In the genomic region with DNA sequence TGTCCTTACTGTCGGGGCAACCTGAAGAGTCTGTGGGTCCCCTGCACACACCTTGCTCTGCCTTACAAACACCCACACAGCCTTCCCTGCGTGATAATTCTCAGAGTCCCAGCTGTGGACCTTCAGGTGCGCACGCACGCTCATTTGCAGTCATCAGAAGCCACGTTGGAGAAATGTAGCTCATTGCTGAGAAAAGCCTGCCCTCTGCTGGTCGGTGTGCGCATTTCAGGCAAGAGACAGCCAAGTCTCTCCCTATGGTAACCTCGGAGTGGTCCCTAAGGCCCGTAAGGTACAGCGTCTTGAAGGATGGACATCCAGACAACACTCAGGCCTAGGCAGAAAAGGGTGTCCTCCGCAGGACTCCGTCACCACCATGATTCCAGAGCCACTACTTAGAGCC, we compare ENCODE assay signal across 8 mouse cellular contexts. TPM values are rescaled to one million over a fixed set of nuclear protein-coding genes. Genes with fewer than 3 reads are reported as not detected.
A peak's percentile ranks its signal among the peaks of the same experiment; 100 is the strongest.
DNase-seq lines count a peak whose midpoint lies in the region; ATAC-seq and TF ChIP-seq lines count a peak whose summit lies in the region.

No protein-coding gene starts in this region.

- ATAC-seq in kidney, embryonic 14.5 days (ENCODE audit: low FRiP score, low TSS enrichment): no peak
- 0 out of 2 replicates have a peak, but pooled peaks have one; percentile 36 for ATAC-seq in forebrain, embryonic 11.5 days (replicated peaks; ENCODE audit: low FRiP score)
- peak; percentile 75 for ATAC-seq in hindbrain, embryonic 16.5 days
- ATAC-seq in midbrain, embryonic 16.5 days: peak; percentile 21; the same call in 1 of the 2 replicates
- no peak for ATAC-seq in stomach, postnatal 0 days (ENCODE audit: low FRiP score, low TSS enrichment)

- H3K27me3 ChIP-seq in kidney, embryonic 14.5 days (ENCODE audit: control insufficient read depth, insufficient read depth, low read length): no peaks in the 10 kb centered on the region
- H3K27me3 ChIP-seq in forebrain, embryonic 11.5 days (ENCODE audit: control insufficient read depth, insufficient read depth, low read length): no peaks in the 10 kb centered on the region
- H3K27me3 ChIP-seq in hindbrain, embryonic 16.5 days (replicated peaks; ENCODE audit: control insufficient read depth, insufficient read depth, low read length): no peaks in the 10 kb centered on the region
- 0 out of 2 replicates have a peak, but pooled peaks cover 4% of the 10 kb centered on the region for H3K27me3 ChIP-seq in midbrain, embryonic 16.5 days (ENCODE audit: control insufficient read depth, insufficient read depth, low read depth, low read length)
- no peaks in the 10 kb centered on the region for H3K27me3 ChIP-seq in stomach, postnatal 0 days (ENCODE audit: control insufficient read depth, insufficient read depth, low read length)

- H3K4me2 ChIP-seq in kidney, embryonic 14.5 days (replicated peaks; ENCODE audit: low read depth, low read length): no peak overlapping the region
- no peak overlapping the region for H3K4me2 ChIP-seq in forebrain, embryonic 11.5 days (ENCODE audit: low read depth, low read length, severe bottlenecking)
- peak overlapping the region; percentile 23 for H3K4me2 ChIP-seq in hindbrain, embryonic 16.5 days (ENCODE audit: low read length)
- peak overlapping the region; percentile 24; the same call in 1 of the 2 replicates for H3K4me2 ChIP-seq in midbrain, embryonic 16.5 days (ENCODE audit: low read length)
- H3K4me2 ChIP-seq in stomach, postnatal 0 days (replicated peaks; ENCODE audit: low read depth): no peak overlapping the region

- H3K27ac ChIP-seq in kidney, embryonic 14.5 days (ENCODE audit: low read depth, low read length): no peak overlapping the region
- H3K27ac ChIP-seq in forebrain, embryonic 11.5 days (ENCODE audit: low read depth, low read length): no peak overlapping the region
- H3K27ac ChIP-seq in hindbrain, embryonic 16.5 days (ENCODE audit: low read depth, low read length): no peak overlapping the region
- no peak overlapping the region for H3K27ac ChIP-seq in midbrain, embryonic 16.5 days (ENCODE audit: low read length)
- no peak overlapping the region for H3K27ac ChIP-seq in stomach, postnatal 0 days (replicated peaks)

- H3K9ac ChIP-seq in kidney, embryonic 14.5 days (ENCODE audit: low read depth, low read length): no peak overlapping the region
- no peak overlapping the region for H3K9ac ChIP-seq in forebrain, embryonic 11.5 days (ENCODE audit: low read length)
- no peak overlapping the region; the same call in 1 of the 2 replicates for H3K9ac ChIP-seq in hindbrain, embryonic 16.5 days (ENCODE audit: low read depth, low read length)
- no peak overlapping the region for H3K9ac ChIP-seq in midbrain, embryonic 16.5 days (ENCODE audit: low read depth, low read length)
- no peak overlapping the region for H3K9ac ChIP-seq in stomach, postnatal 0 days (ENCODE audit: low read length)

- H3K4me3 ChIP-seq in kidney, embryonic 14.5 days (ENCODE audit: low read length): no peak overlapping the region
- no peak overlapping the region for H3K4me3 ChIP-seq in forebrain, embryonic 11.5 days (ENCODE audit: low read depth, low read length)
- H3K4me3 ChIP-seq in hindbrain, embryonic 16.5 days (ENCODE audit: low read length): no peak overlapping the region
- H3K4me3 ChIP-seq in midbrain, embryonic 16.5 days (ENCODE audit: low read depth, low read length): no peak overlapping the region
- H3K4me3 ChIP-seq in stomach, postnatal 0 days (ENCODE audit: low read depth, low read length): no peak overlapping the region

- H3K4me1 ChIP-seq in kidney, embryonic 14.5 days (ENCODE audit: control insufficient read depth, insufficient read depth, low read length): no peaks in the 10 kb centered on the region
- H3K4me1 ChIP-seq in forebrain, embryonic 11.5 days (replicated peaks; ENCODE audit: control insufficient read depth, insufficient read depth, low read length): no peaks in the 10 kb centered on the region
- H3K4me1 ChIP-seq in hindbrain, embryonic 16.5 days (ENCODE audit: control insufficient read depth, insufficient read depth, low read depth, low read length): no peaks in the 10 kb centered on the region; the same call in 1 of the 2 replicates
- no peaks in the 10 kb centered on the region; the same call in 1 of the 2 replicates for H3K4me1 ChIP-seq in midbrain, embryonic 16.5 days (ENCODE audit: control insufficient read depth, insufficient read depth, low read length)
- no peaks in the 10 kb centered on the region for H3K4me1 ChIP-seq in stomach, postnatal 0 days (replicated peaks; ENCODE audit: control insufficient read depth, insufficient read depth)

- no peak for TF ChIP-seq EP300 in stomach, postnatal 0 days (optimal IDR thresholded peaks at IDR 0.05)

- DNase-seq in kidney, adult 11 months: peak; percentile 40
- DNase-seq in c-Kit-negative CD71-positive TER-119-positive erythroid progenitor cells, embryonic 14.5 days (ENCODE audit: low read depth, low spot score): peak; percentile 16
- peak; percentile 88 for DNase-seq in forebrain, embryonic 11.5 days (ENCODE audit: low spot score)
- peak; percentile 85 to 88 for DNase-seq in left cerebral cortex, postnatal 14 days (ENCODE audit: low spot score in 2 of 2)
- DNase-seq in stomach, postnatal 0 days (ENCODE audit: low spot score): peak; percentile 70

- peak; percentile 87 for TF ChIP-seq CTCF in stomach, postnatal 0 days (IDR thresholded peaks at IDR 0.05; ENCODE audit: low read depth)

- no peaks in the 10 kb centered on the region for H3K36me3 ChIP-seq in kidney, embryonic 14.5 days (ENCODE audit: control insufficient read depth, insufficient read depth, low read length)
- no peaks in the 10 kb centered on the region for H3K36me3 ChIP-seq in forebrain, embryonic 11.5 days (ENCODE audit: control insufficient read depth, insufficient read depth, low read length)
- no peaks in the 10 kb centered on the region for H3K36me3 ChIP-seq in hindbrain, embryonic 16.5 days (ENCODE audit: control insufficient read depth, insufficient read depth, low read length)
- H3K36me3 ChIP-seq in midbrain, embryonic 16.5 days (ENCODE audit: control insufficient read depth, insufficient read depth, low read length): no peaks in the 10 kb centered on the region
- H3K36me3 ChIP-seq in stomach, postnatal 0 days (ENCODE audit: control insufficient read depth, insufficient read depth, low read length): no peaks in the 10 kb centered on the region

- 26% methylated on average over 13 of the region's 13 CpGs for WGBS in kidney, embryonic 14.5 days
- 25% methylated on average over 13 of the region's 13 CpGs for WGBS in forebrain, embryonic 11.5 days
- 19% methylated on average over 13 of the region's 13 CpGs for WGBS in hindbrain, embryonic 16.5 days
- WGBS in midbrain, embryonic 16.5 days: 13% methylated on average over 13 of the region's 13 CpGs
- whole genome bisulfite sequencing in stomach, postnatal 0 days: 22% methylated on average over 13 of the region's 13 CpGs

- intact Hi-C loops in left cerebral cortex, postnatal 14 days (cut with DNase I): loop anchor here (5.0 to 10.0 kb wide), 4 partner anchors 96 to 1024 kb away; no protein-coding TSS in a partner anchor

- H3K9me3 ChIP-seq in kidney, embryonic 14.5 days (ENCODE audit: control insufficient read depth, low read length): no peaks in the 10 kb centered on the region
- H3K9me3 ChIP-seq in forebrain, embryonic 11.5 days (ENCODE audit: control insufficient read depth, low read length): no peaks in the 10 kb centered on the region
- H3K9me3 ChIP-seq in hindbrain, embryonic 16.5 days (ENCODE audit: control insufficient read depth, low read length): no peaks in the 10 kb centered on the region
- no peaks in the 10 kb centered on the region for H3K9me3 ChIP-seq in midbrain, embryonic 16.5 days (replicated peaks; ENCODE audit: control insufficient read depth, low read length, poor library complexity, severe bottlenecking)
- H3K9me3 ChIP-seq in stomach, postnatal 0 days (ENCODE audit: control insufficient read depth, low read length): no peaks in the 10 kb centered on the region

RNA-seq across cellular contexts. Expression of a gene that starts 50.9 kb away (rescaled TPM):
- not detected in 2 replicates for polyA plus RNA-seq in kidney, embryonic 14.5 days (2014; fragmentation: Nextera tagmentation; extraction: Ambion mirVana)
- not detected in 2 replicates for polyA plus RNA-seq in forebrain, embryonic 11.5 days (2014; fragmentation: Nextera tagmentation; extraction: Ambion mirVana)
- polyA plus RNA-seq in hindbrain, embryonic 16.5 days (2015; fragmentation: Nextera tagmentation; extraction: Ambion mirVana): not detected in 2 replicates
- not detected for total RNA-seq in left cerebral cortex, postnatal 14 days (2021)
- polyA plus RNA-seq in midbrain, embryonic 16.5 days (2015; fragmentation: Nextera tagmentation; extraction: Ambion mirVana): not detected in 2 replicates
- polyA plus RNA-seq in stomach, postnatal 0 days (2015; fragmentation: Nextera tagmentation; extraction: Ambion mirVana): not detected in 2 replicates

Comparison
In these comparisons a context has a peak if more than half of its experiments do, and no peak if none do; other contexts are left out.
1. DNase-seq: peak in every context shown above with its lines; median percentile 88 in forebrain, embryonic 11.5 days; 86 in left cerebral cortex, postnatal 14 days; 70 in stomach, postnatal 0 days; 40 in kidney, adult 11 months; 16 in c-Kit-negative CD71-positive TER-119-positive erythroid progenitor cells, embryonic 14.5 days.
2. ATAC-seq: peak in forebrain, embryonic 11.5 days (single experiment), hindbrain, embryonic 16.5 days (single experiment) and midbrain, embryonic 16.5 days (single experiment); none in kidney, embryonic 14.5 days (single experiment) and stomach, postnatal 0 days (single experiment).
3. H3K4me2 ChIP-seq: peak in hindbrain, embryonic 16.5 days (single experiment) and midbrain, embryonic 16.5 days (single experiment); none in kidney, embryonic 14.5 days (single experiment), forebrain, embryonic 11.5 days (single experiment) and stomach, postnatal 0 days (single experiment).